Mouse (Mus musculus) hindbrain, embryonic 12.5 days (tissue): Measurements from ENCODE around the gene Sdk2. TPM values are rescaled to one million over a fixed set of nuclear protein-coding genes. Genes with fewer than 3 reads are reported as not detected.
A peak's percentile ranks its signal among the peaks of the same experiment; 100 is the strongest.

Experiments
- ATAC-seq: fragments of 200-750 bp; cut with Nextera tagmentation; 2 replicates; pipeline ENCODE4 v1.8.0; 2017; ENCODE audit warnings: moderate TSS enrichment; ENCODE audit not compliant: low FRiP score
- H3K27ac ChIP-seq: fragments of 300-500 bp; sonication (generic); 2 replicates; pipeline ENCODE4 v1.5.1; 2016; ENCODE audit warnings: mild to moderate bottlenecking
- H3K27me3 ChIP-seq: fragments of 300-500 bp; sonication (generic); 2 replicates; pipeline ENCODE4 v1.6.1; 2016; ENCODE audit warnings: mild to moderate bottlenecking
- H3K36me3 ChIP-seq: fragments of 300-500 bp; sonication (generic); 2 replicates; pipeline ENCODE4 v1.6.1; 2016; ENCODE audit warnings: mild to moderate bottlenecking
- H3K4me1 ChIP-seq: fragments of 300-500 bp; sonication (generic); 2 replicates; pipeline ENCODE4 v1.6.1; 2016
- H3K4me2 ChIP-seq: fragments of 300-500 bp; sonication (generic); replicated peaks from 2 replicates; pipeline ENCODE4 v1.6.1; 2016; ENCODE audit warnings: mild to moderate bottlenecking
- H3K4me3 ChIP-seq: fragments of 300-500 bp; sonication (generic); 2 replicates; pipeline ENCODE4 v1.5.1; 2016; ENCODE audit warnings: mild to moderate bottlenecking
- H3K9ac ChIP-seq: fragments of 300-500 bp; sonication (generic); 2 replicates; pipeline ENCODE4 v1.6.1; 2016; ENCODE audit warnings: mild to moderate bottlenecking, moderate library complexity
- H3K9me3 ChIP-seq: fragments of 300-500 bp; sonication (generic); replicated peaks from 2 replicates; pipeline ENCODE4 v1.6.1; 2016; ENCODE audit warnings: mild to moderate bottlenecking
- WGBS: fragments of 180-500 bp; shearing (Covaris S2); methylation state at CpG from one replicate; pipeline ENCODE4 v1.1.7; 2016; 5-methylcytosine and 5-hydroxymethylcytosine counted together
- polyA plus RNA-seq: library from polyadenylated mRNA; unstranded; fragments of >200 nt; fragmentation: Nextera tagmentation; extraction: Ambion mirVana; gene quantifications from 2 replicates; pipeline ENCODE4 v1.2.1, GENCODE M21; 2016

The Sdk2 gene
- polyA plus RNA-seq, 1 experiment from 2014 or later = 7.1 TPM

DNA sequence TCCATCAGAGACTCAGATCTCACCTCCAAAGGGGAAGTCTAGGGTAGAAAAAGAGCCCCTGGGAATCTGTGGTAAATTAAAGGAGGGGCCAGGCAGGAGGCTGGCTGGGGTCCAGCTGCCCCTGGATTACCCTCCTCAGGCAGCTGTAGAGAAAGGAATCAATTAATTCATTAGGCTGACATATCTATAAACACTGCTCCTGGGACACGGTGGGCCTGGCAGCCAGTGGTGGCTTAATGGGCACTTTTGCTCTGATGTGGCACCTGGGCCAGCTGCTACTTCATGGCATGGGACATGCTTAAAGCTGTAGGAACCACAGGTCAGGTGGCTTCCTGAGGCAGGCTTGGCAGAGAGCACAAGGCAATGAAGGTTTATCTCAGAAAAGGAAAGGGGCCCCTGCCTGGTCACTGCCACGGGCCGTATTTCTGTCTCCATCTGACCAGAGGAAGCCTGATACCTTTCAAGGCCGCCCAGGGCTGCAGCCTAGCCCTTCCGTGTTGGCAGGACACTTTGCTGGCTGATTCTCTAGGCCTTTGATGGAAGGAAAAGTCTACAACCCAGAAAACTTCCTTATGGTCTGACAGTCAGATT lies 80.9 kb downstream of the Sdk2 start:
- WGBS = 55% methylated on average over 5 of the region's 5 CpGs
- no peaks in the 10 kb centered on the region for H3K9me3 ChIP-seq
- H3K27me3 ChIP-seq = no peaks in the 10 kb centered on the region
- H3K9ac ChIP-seq = no peak overlapping the region
- ATAC-seq = no peak
- no peak overlapping the region for H3K4me3 ChIP-seq
- H3K27ac ChIP-seq = peak overlapping the region; percentile 64
- H3K4me2 ChIP-seq = no peak overlapping the region
- H3K36me3 ChIP-seq = no peaks in the 10 kb centered on the region
- peaks cover 66% of the 10 kb centered on the region for H3K4me1 ChIP-seq

DNA sequence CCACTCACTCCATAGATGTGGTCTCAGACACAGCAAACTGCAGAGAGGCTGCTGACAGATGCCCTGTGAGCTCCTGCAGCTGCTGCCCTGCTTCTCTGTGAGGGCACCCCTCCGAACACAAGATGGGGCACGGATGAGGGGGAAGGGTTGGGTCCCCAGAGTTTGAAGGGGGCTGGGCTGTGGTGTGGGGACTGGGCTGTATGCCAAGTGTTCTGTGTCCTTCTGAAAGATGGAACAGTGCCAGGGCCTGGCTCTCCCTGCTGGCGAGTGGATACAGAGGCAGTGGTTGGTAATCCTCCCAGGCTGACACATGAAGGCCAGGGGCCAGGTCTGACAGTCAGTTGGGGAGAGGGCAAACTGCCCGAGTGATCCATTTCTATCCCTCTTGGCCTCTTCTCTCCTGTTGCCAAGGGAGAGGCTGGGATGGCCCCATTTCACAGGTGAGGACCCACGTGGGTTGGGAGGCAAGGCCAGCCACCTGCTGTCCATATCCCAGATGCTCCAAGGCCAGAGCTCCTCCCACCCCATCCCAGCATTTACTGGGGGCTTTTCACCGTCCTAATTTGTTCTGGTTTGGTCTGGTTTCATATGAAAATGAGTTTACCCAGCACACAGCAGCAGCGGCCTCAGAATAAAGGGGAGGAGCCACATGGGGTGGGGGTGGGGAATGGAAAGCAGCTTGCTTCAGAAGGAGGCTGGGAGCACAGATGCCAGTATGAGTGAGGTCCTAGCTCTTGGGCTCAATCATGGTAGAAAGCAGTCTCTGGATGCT lies 84.9 kb downstream of the Sdk2 start:
- WGBS = 15% methylated on average over 7 of the region's 7 CpGs
- peaks cover 61% of the 10 kb centered on the region for H3K4me1 ChIP-seq
- no peak overlapping the region for H3K4me3 ChIP-seq
- H3K27me3 ChIP-seq = no peaks in the 10 kb centered on the region
- no peak overlapping the region for H3K9ac ChIP-seq
- H3K9me3 ChIP-seq = no peaks in the 10 kb centered on the region
- peak overlapping the region; percentile 87 for H3K27ac ChIP-seq
- H3K4me2 ChIP-seq = no peak overlapping the region
- ATAC-seq = peak; percentile 85
- no peaks in the 10 kb centered on the region for H3K36me3 ChIP-seq

DNA sequence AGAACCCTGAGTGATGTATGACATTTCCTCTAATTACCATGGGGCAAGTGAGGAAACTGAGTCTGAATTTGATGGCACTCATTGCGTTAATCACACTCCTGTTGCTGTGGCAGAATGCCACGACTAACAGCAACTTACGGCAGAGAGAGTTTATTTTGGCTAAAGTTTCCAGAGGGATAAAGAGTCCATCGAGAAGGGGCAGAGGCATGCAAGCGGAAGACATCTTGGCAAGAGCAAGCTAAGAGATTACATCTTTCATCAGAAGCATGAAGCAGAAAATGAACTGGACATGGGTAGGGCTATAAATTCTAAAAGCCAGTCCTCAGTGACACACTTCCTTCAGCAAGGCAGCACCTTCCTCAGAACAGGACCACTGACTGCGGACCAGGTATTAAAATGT lies 85.8 kb downstream of the Sdk2 start:
- no peak; the same call in 1 of the 2 replicates for ATAC-seq
- no peak overlapping the region for H3K9ac ChIP-seq
- H3K9me3 ChIP-seq = no peaks in the 10 kb centered on the region
- H3K27ac ChIP-seq = peak overlapping the region; percentile 87
- WGBS = 75% methylated on average over 6 of the region's 6 CpGs
- no peaks in the 10 kb centered on the region for H3K27me3 ChIP-seq
- H3K4me1 ChIP-seq = peaks cover 57% of the 10 kb centered on the region
- H3K36me3 ChIP-seq = no peaks in the 10 kb centered on the region
- H3K4me3 ChIP-seq = no peak overlapping the region
- H3K4me2 ChIP-seq = no peak overlapping the region

DNA sequence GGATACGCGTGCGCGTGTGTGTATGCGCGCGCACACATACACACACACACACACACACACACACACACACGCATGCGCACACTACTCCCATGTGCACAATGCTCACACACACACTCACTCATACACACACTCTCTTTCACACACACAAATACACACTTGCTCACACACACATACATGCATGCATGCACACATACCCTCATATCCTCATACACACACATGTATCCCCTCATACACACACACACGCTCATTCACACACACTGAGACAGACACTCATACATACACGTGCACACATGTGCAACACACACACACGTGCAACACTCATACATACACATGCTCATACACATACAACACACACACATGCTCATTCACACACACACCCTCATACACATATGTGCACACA lies 88.5 kb downstream of the Sdk2 start:
- Histone ChIP-seq H3K27ac (no peak overlapping the region), H3K4me2 (no peak overlapping the region), H3K9ac (no peak overlapping the region)

DNA sequence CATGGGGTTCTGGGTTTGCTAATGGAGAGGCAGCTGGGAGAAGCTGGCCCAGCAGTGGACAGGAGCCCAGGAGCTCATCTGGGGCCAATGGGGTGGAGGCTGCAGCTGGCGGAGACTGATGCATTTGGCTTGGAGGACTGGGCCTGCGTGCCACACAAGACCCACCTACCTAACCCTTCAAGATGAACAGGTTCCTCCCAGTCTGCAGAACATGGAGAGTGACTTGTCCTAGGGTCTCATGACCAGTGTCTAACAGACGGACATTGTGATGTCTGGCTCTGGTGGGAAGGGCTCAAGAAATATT lies 91.2 kb downstream of the Sdk2 start:
- Histone ChIP-seq H3K27ac (0 out of 2 replicates have a peak overlapping the region, but pooled peaks have one; percentile 5), H3K4me2 (no peak overlapping the region), H3K9ac (no peak overlapping the region), H3K27me3 (no peaks in the 10 kb centered on the region), H3K4me1 (peaks cover 34% of the 10 kb centered on the region), H3K4me3 (no peak overlapping the region), H3K9me3 (no peaks in the 10 kb centered on the region), H3K36me3 (no peaks in the 10 kb centered on the region)
- ATAC-seq = no peak
- whole genome bisulfite sequencing = 72% methylated on average over 3 of the region's 3 CpGs

More for the DNA sequence above, 88.5 kb downstream of the Sdk2 start:
- no peaks in the 10 kb centered on the region for H3K27me3 ChIP-seq
- no peak overlapping the region for H3K4me3 ChIP-seq
- H3K36me3 ChIP-seq = no peaks in the 10 kb centered on the region
- H3K9me3 ChIP-seq = no peaks in the 10 kb centered on the region
- ATAC-seq = no peak
- peaks cover 50% of the 10 kb centered on the region for H3K4me1 ChIP-seq
- WGBS = 97% methylated on average over 12 of the region's 12 CpGs

DNA sequence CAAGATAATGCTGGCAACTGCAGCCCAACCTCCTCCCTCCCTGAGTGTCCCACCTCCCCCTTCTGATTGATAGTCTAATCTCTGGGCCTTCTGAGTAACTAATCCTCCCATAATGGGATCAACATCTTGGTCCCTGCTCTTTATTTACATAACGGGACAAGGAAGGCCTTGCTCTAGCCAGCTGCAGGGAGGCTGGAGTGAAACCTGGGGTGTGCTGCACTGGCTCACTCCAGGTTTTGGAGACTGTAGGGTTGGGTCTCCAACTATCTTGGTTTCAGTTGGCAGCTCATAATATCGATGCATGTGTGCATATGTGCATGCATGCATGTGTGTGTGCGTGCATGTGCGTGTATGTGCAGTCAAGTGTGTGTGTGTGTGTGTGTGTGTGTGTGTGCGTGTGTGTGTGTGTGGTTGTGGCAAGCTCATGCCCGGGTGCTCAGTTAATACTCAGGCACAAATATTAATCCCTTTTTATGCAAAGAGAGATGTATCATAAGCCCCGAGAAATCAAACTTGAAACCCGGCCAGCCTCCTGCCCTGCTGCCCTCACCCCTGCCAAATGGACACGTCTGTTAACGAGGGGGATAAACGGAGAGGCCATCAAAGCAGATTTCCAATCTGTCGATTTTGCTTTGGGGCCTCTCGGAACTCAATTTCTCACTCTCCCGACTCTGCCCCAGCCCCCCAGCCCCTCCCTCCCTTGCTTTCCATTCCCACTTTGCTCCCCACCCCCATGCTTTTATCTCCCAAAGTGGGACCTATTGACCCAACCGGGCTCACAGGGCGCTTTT lies 91.8 kb downstream of the Sdk2 start:
- H3K4me1 ChIP-seq = peaks cover 32% of the 10 kb centered on the region
- 32% methylated on average over 16 of the region's 16 CpGs for WGBS
- no peaks in the 10 kb centered on the region for H3K9me3 ChIP-seq
- ATAC-seq = no peak
- no peaks in the 10 kb centered on the region for H3K27me3 ChIP-seq
- H3K27ac ChIP-seq = 0 out of 2 replicates have a peak overlapping the region, but pooled peaks have one; percentile 5
- H3K36me3 ChIP-seq = no peaks in the 10 kb centered on the region
- H3K9ac ChIP-seq = no peak overlapping the region
- H3K4me3 ChIP-seq = no peak overlapping the region
- no peak overlapping the region for H3K4me2 ChIP-seq

DNA sequence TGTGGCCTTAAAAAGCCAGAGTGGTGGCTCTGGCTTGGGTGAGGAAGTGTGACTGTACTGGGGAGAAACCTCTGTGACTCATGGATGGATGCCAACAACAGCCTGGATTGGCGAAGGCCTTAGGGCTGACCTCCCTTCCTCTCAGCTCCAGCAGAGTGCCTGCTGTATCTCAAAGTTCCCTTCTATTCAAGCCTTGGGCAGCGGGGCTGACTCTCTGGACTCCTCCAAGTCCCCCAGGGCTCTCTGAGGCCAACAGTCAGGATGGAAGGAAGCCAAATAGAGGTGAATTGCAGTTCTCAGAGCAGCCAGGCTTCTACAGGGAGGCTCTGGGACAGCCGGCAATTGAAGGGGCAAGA lies 94.4 kb downstream of the Sdk2 start:
- H3K36me3 ChIP-seq = no peaks in the 10 kb centered on the region
- 84% methylated on average over 3 of the region's 3 CpGs for WGBS
- H3K4me2 ChIP-seq = no peak overlapping the region
- H3K4me3 ChIP-seq = no peak overlapping the region
- peak overlapping the region; percentile 8; the same call in 1 of the 2 replicates for H3K27ac ChIP-seq
- no peak for ATAC-seq
- no peak overlapping the region for H3K9ac ChIP-seq
- H3K9me3 ChIP-seq = peaks cover 23% of the 10 kb centered on the region; the same call in 1 of the 2 replicates
- H3K27me3 ChIP-seq = no peaks in the 10 kb centered on the region
- peaks cover 31% of the 10 kb centered on the region for H3K4me1 ChIP-seq

DNA sequence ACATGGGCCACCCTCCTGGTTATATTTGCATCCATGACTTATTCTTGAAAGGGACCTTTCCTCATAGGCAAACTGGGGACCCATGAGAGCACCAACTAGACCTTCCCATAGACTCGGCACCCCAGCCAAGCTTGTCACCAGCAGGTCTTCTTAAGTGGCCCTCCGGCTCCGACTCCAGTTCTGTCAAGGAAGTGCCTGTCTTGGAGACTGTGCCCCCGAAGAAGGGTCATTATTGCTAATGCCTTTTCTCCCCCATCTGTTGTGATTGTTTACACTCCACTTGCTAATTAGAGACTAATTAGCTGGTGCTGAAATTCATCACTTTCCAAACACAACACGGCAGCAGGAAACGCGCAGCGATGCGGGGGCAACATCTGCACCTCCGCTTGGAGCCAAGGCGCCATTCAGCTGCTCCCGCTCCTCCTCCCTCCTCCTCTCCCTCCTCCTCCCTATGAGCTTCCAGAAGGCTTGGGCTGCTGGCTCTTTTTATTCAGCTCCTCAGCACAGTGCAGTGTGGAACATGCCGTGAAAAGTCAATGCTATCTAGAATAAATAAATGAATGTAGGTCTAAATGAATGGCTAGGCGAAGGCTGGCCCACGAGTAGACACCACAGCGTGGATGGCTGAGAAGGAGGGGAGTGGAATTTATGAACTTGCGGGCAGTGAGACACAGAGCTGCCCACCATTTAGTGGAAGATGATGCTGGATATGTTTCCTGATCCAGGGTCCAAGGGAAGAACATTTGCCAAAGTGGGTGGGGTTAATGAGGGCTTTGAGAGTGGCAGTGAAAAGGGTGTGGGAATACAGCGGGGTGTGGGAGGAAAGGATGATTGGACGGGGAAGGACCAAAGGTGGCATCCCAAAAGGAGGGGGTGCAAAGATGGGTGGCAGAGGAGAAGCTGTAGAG lies 95.0 kb downstream of the Sdk2 start:
- ATAC-seq = 0 out of 2 replicates have a peak, but pooled peaks have one; percentile 49
- Histone ChIP-seq H3K9ac (no peak overlapping the region), H3K9me3 (peaks cover 30% of the 10 kb centered on the region), H3K36me3 (no peaks in the 10 kb centered on the region), H3K27me3 (no peaks in the 10 kb centered on the region), H3K4me2 (no peak overlapping the region), H3K4me1 (peaks cover 26% of the 10 kb centered on the region), H3K4me3 (no peak overlapping the region), H3K27ac (peak overlapping the region; percentile 8; the same call in 1 of the 2 replicates)
- WGBS = 73% methylated on average over 19 of the region's 19 CpGs

DNA sequence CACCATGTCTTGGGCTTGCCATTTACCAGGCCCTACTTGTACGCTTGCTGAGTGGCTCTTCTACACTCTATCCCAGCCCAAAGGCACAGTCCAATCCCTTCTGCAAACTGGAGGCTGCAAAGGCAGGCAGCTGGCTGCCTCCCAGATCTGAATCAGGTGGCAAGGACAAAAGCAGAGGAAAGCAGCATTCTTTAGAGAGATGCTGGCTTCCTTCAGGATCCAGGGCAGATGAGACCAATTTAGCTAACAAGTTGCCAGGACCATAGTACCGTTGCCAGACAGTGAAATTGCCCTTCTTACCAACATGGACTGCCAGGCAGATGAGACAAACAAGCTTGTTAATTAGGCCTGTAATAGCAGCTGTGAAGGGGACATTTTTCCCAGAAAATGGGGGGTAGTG lies 96.8 kb downstream of the Sdk2 start:
- no peak for ATAC-seq
- 92% methylated on average over 2 of the region's 2 CpGs for WGBS
- H3K4me1 ChIP-seq = peaks cover 15% of the 10 kb centered on the region

DNA sequence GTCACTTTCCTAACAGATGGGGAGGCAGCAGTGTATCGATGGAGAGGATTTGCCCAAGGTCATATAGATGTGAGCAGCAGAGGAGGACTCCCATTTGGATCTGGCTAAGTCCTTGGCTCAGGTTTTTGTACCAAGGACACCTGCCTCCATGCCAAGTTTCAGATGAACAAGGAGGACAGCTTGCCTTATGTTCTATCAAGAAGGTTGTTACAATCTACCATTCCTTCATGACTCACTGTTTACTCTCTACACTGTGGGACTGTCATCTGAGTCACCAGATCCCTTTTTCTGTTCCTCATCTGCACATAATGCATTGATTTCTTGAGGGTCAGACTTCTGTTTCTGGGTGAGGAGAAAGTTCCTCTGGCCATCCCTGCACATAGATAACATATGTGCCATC lies 101.6 kb downstream of the Sdk2 start:
- peaks cover 55% of the 10 kb centered on the region for H3K9me3 ChIP-seq
- H3K9ac ChIP-seq = no peak overlapping the region
- WGBS = 95% methylated on average over 1 of the region's 1 CpGs
- no peak overlapping the region for H3K4me3 ChIP-seq
- no peak for ATAC-seq
- H3K4me1 ChIP-seq = peaks cover 3% of the 10 kb centered on the region
- H3K27ac ChIP-seq = no peak overlapping the region
- H3K36me3 ChIP-seq = no peaks in the 10 kb centered on the region; the same call in 1 of the 2 replicates
- H3K27me3 ChIP-seq = no peaks in the 10 kb centered on the region
- no peak overlapping the region for H3K4me2 ChIP-seq

More for the DNA sequence above, 96.8 kb downstream of the Sdk2 start:
- no peaks in the 10 kb centered on the region for H3K27me3 ChIP-seq
- no peak overlapping the region for H3K27ac ChIP-seq
- peaks cover 47% of the 10 kb centered on the region for H3K9me3 ChIP-seq
- H3K4me2 ChIP-seq = no peak overlapping the region
- no peaks in the 10 kb centered on the region; the same call in 1 of the 2 replicates for H3K36me3 ChIP-seq
- no peak overlapping the region for H3K9ac ChIP-seq
- no peak overlapping the region for H3K4me3 ChIP-seq

DNA sequence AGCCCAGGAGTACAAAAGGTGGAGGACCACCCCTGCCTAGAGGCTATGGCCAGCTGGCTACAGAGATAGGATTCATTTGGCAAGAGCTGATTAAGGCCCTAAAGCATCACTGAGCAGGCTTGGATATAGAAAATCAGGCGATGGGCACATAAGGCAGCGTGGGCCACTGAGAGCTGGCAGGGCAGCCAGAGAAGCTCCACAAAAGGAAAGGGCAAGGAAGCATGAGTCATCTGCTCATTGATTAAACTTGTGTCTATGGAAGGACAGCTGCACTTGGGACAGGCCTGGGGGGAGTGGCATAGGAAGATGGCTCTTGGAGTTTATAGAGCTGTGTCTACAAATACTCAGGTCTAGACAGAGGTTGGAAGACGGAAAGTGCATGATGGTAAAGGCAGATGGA lies 104.1 kb downstream of the Sdk2 start:
- no peak overlapping the region for H3K9ac ChIP-seq
- no peak overlapping the region for H3K4me3 ChIP-seq
- no peak overlapping the region for H3K27ac ChIP-seq
- no peak for ATAC-seq
- WGBS = 93% methylated on average over 3 of the region's 3 CpGs
- no peaks in the 10 kb centered on the region for H3K27me3 ChIP-seq
- H3K36me3 ChIP-seq = no peaks in the 10 kb centered on the region; the same call in 1 of the 2 replicates
- H3K9me3 ChIP-seq = peaks cover 34% of the 10 kb centered on the region
- H3K4me2 ChIP-seq = no peak overlapping the region
- peaks cover 7% of the 10 kb centered on the region for H3K4me1 ChIP-seq
